Mouse (Mus musculus) heart, postnatal 4 days (tissue): ENCODE data around the gene Rdh13. TPM values are rescaled to one million over a fixed set of nuclear protein-coding genes. Genes with fewer than 3 reads are reported as not detected.

Experiments
- DNase-seq: peaks from one replicate; pipeline ENCODE4 v3.0.0; 2021
- total RNA-seq, 2 experiments: library from RNA; stranded (reverse); gene quantifications; 2 replicates each; pipeline ENCODE4 v1.2.3; 2021

The Rdh13 gene
- 10 to 100 TPM; 30.4 to 36.4 TPM for total RNA-seq

DNA sequence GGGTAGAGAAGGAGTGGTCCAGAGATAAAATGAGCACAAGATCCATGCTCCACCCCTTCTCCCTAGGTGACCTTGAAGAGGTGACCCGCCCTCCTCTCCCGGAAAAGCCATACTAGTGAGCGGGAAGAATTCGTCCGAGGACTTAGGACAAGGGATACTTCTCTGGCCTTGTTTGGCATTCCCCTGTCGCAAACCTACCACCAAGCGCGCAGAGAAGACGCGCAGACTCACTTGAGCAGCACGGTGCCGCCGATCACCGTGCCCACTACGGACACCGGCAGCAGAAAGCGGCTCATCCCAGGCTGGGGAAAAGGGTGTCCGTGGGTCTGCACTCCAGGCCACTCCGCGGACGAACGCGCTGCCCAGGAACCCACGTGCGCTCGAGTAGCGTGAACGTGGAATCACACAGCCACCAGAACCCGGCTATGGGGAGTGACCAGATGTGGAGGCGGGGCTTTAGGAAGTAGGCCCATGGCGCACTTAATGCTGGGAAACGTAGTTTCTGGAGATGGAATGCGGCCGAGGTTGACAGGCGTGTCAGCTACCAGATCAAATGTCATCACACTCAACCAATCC is at the start of gene Rdh13:
Rdh13 (minus strand) TSS at position 434 of the 576 bp plus-strand sequence.
- DNase-seq = peak; percentile 90

DNA sequence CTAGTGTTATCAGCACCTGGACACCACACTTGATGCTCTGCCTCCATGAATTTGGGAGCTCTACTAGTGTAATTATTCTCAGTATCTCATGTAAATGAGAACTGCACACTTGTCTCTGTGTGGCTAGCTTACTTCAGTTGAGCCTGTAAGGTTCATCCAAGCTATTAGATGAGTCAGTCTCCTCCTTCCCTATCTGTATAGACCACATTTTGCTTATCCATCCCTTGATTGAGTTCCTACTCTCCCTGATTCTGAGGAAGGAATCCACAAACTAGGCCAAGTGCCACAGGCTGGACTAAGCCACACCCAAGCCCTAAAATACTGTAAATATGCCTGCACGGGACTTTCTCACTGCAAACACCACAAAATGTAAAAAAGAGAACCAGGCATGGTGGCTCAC is 48.5 kb upstream of the Rdh13 start:
- DNase-seq = no peak

DNA sequence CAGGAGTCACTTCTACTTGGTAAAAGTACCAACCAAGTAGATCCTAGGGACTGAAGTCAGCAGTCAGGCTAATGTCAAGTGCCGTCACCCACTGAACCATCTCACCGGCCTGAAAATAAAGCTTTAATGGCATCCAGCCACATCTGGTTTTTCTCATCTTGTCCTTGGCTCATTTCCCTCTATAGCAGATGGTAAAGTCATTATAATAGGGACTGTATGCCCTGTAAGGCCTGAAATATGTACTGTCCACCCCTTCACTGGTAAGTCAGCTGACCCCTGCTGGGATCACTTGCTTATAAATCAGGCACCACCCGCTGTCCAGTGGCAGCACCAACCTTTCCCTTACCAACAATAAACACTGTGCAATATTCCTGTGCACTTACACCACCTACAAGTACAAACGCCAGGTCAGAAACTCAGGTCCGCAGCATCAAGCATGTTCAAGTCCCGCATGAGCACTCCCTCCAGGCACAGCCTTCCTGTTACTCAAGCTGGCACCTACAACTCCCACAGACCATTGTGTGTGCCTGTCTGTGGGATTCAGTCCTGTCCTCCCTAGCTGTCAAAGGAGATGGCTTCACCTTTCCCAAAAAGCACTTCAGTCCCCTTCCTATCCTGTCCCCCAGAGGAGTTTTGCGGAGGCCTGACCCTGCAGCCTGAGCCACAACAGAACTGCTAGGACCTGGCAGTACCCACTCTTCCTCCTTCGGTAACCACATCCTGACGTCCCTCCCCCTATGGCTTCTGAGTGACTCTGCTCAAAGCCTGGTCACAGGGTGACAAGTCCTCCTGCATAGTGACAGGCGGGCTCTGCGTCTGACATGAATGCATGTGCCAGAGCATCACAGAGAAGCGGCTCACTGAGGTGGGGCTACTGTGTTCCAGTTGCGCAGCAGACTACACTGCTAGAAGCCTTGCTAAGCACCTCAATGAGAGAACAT is 47.1 kb upstream of the Rdh13 start:
- no peak for DNase-seq

DNA sequence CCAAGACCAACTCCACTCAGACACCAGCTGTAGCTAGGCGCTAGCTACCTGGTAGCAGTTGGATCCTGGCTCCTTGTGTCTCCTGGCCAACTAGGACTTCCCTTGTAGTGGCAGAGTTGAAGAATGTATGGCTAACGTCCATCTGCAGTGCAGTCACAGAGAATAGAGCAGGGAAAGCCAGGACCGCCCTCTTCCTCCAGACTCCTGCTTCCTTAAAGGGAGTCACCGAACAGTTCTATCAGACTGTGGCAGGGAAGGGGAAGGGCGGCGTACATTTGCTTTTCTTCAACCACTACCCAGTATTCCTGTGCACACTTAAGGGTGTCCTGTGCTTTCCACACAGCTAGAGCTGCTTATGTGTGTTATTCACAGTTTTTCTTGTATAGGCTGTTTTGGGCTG is 45.9 kb upstream of the Rdh13 start:
- peak; percentile 61 for DNase-seq

DNA sequence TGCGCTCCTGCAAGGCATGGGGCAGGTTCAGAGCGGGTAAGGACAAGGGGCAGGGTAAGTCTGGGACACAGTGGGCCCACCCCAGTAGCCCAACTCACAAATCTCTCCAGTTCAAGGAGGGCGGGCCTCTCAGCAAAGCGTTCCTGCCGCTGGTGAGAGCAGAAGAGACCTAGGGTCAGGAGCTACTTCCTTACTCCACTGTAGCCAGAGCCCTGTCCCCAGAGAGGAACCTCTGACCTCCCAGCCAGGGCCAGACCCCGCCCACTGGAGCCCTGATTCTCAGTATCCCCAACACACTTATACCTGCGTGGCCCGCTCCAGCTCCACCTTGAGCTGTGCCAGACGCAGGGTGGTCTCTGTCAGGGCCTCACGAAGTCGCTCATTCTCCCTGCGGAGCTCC is 36.8 kb upstream of the Rdh13 start:
- DNase-seq = no peak

DNA sequence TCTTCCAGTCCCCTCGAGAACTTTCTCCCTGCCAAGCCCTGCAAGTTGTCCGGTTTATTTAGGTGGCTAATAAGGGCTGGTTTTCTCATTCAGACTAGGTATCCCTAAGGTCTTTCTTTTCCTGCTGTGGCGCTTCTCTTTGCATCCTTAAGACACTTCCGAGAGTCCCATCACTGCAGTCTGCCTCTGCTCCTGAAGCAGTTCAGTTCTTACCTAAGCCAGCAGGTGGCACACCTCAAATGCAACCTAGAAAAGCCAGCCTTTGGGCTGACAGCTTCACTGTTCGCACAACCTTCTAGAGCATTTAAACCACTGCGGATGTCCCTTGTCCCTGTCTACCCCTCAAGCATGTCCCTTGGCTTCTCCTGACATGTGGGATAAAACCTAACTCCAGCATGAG is 34.2 kb upstream of the Rdh13 start:
- peak; percentile 68 for DNase-seq

DNA sequence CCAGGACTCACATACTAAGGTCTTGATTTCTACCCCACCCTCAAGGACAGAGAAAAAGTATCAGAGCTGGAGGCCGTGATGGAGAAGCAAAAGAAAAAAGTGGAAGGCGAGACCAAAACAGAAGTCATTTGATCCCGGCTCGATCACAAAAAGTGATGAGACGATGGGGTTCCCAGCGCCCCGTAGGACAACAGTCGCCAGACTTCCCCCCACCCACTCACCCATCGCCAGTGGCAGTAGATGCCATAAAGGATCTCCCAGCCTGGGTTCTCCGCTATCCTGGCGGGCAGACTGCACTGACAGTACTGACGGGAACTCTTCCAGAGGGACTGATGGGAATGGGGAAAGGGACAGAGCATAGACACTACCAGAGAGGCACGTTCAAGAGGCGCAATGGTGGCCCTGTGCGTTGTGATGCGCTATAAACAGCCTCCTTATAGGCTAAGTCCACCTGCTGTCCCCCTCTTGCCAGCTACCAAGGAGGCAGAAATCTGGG is 33.4 kb upstream of the Rdh13 start:
- no peak for DNase-seq

DNA sequence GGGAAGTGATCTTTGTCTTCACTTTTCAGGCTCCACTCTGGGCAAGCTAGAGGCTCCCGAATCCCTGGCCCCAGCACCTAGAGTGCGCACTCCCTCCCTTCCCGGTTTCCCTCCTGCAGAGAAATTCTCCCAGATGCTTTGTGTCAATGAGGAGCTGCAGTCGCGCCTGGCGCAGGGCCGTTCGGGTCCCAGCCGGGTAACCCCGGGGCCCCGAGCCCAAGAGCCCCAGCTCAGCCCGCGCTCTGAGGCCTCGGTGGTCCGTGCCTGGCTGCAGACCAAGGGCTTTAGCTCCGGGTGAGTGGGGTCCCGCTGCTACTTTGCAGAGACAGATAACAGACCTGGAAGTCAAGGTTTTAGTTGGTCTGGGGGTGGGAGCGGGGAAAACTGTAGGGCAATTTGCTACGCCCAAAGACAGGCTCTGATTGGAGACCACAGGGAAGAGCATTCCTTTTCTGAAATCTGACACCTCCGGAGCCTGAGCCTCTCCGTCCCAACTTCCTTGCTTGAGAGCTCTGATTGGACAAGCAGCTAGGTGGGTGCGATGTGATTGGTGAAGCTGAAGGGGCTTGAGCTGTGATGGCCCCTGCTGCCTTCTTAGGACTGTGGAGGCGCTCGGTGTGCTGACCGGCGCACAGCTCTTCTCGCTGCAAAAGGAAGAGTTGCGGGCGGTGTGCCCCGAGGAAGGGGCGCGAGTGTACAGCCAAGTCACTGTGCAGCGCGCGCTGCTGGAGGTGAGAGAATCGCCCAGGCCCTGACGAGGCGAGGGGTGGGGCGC is 32.8 kb upstream of the Rdh13 start:
- peak; percentile 83 for DNase-seq

DNA sequence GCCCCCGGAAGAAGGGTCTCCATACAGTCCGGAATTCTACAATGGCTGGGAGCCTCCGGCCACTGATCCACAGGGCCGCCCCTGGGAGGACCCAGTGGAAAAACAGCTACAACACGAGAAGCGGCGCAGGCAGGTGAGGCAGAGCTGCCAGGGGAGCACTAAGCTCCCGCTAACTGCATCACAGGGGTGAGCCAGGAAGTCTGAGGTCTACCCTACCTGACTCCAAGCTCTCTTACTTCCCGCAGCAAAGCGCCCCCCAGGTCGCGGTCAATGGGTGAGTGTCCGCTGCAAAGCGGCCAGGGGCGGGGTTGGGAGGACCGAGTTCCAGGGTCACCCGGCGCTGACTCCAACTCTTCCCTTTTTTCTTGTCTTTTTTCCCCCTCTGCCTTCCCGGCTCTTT is 28.5 kb upstream of the Rdh13 start:
- no peak for DNase-seq

DNA sequence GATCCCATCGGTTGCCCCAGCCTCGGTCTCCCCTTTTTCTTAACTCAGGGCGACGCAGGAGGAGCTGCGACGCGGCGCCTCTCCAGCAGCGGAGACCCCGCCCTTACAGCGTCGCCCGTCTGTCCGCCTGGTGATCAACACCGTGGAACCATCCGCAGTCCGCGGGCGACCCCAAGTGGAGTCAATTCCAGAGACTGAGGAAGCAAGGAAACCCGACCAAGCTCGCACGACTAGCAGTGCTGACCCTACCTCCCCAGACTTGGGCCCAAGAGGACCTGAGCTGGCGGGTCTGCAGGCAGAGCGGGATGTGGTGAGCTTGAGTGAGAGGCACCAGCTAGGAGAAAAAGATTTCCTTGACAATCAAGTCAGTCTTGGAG is 25.7 kb upstream of the Rdh13 start:
- DNase-seq = peak; percentile 90

DNA sequence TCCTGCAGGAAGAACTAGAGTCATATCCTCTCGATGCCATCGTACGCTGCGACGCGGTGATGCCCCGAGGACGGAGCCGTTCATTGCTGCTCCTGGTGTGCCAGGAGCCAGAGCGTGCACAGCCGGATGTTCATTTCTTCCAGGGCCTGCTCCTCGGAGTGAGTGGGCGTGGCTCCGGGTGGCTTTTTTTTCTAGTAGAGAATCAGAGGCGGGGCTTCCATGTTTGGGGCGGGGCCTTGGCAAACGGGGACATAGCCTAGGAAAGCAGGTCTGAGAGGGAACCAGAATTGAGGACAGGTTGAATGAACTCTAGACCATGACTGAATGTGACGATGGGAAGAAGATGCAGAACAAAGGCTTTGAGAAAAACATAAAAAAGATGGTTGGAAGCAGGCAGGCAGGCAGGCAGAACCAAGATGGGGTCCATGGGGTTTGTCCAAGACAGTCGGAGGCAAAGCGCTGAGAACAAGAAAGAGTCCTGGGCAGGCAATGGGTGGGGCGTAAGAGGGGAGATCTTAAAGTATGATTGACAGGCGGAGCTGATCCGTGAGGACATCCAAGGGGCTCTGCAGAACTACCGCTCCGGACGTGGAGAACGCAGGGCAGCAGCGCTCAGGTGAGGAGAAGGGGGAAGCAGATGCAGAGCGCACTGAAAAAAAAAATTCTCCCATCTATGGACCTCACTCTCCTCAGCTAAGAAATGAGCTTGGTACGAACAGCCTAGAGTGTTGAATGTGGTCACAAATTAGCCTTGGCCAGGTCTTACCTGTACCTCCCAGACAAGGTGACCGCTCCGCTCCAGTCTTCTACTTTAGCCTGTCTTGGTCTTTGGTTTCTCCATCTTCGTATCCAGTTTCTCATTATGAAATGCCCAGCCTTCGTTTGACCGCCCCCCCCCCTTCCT is 25.1 kb upstream of the Rdh13 start:
- DNase-seq = peak; percentile 68

DNA sequence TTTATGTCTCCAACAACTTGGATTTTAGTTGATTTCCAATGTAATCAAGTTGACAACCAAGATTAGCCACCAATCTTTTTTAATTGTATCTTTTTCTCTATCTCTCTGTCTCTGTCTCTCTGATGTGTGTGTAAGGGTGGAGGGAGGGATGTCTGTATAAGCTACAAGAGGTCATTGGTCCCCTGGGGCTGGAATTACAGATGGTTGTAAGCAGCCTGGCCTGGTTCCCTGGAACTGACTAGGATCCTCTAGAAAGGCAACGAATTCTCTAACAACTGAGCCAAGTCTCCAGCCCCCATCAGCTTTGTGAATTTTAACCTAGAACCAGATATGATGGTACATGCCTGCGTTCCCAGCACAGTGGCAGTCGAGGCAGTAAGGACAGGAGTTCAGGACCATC is 22.4 kb upstream of the Rdh13 start:
- DNase-seq = no peak

DNA sequence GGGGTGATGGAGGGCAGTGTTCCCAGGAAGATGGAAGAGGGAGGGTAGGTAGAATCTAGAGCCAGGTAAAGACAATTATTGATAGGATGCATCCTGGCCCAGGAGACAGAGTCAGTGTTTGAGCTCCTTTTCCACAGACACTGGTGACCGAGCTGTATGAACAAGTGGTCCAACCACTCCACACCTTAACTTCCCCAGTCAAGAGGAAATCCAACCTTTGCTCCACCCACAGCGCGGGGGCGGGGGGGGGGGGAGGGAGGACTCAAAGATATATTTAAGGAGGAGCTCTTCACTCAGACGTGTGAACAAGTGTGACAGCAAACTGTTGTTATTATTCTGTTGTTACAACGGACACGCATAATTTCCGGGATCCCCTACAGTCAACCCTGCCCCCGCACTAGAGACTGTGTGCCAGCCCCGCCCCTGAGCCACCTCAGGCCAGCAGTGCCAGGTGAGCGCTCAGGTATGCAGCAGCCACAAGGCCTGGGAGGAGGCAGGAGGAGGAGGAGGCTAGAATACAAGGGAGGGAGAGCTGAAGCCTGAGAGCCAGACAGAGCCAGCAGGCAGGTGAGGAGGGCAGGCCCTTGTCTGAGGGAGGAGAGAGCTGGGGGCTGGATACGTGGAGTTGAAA is 18.9 kb upstream of the Rdh13 start:
- DNase-seq = no peak

DNA sequence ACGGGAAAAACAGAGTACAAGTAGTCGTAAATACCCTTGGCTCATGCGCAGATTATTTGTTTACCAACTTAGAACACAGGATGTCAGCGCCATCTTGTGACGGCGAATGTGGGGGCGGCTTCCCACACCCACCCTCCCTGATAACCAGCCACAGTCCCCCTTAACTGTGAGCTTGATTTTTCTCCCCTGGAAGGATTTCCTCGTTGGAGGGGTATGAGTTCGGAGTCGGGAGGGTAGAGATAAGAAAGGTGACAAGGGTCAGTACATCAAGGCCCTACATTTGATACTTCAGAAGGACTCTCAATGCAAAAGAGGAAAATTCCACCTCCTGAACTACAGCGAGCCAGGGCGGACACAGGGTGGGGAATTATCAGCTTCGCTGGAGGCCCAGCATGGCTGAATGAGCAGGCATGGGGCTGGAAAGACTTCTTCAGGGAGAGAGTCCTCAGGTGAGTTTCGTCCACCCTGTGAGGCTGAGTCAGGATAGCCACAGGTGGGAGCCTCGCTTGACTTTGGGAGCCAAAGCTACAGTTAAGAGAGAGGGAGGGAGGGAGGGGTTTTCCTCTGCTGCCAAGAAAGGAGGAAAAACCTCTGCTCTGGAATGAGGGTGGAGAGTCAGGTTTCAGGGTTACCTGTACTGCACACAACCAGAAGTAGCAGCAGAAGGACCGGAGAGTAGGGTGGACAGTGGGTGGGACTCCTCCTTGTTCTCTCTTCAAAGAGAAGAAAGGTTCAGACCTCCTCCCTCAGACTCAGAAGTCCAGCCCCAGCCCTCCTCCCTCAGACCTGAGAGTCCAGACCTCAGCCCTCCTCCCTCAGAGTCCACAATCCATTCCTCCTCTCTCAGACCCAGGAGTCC is 15.4 kb upstream of the Rdh13 start, which contains the start of gene Eps8l1:
Eps8l1 (plus strand) TSS at position 99 of the 859 bp plus-strand sequence.
- DNase-seq = no peak

DNA sequence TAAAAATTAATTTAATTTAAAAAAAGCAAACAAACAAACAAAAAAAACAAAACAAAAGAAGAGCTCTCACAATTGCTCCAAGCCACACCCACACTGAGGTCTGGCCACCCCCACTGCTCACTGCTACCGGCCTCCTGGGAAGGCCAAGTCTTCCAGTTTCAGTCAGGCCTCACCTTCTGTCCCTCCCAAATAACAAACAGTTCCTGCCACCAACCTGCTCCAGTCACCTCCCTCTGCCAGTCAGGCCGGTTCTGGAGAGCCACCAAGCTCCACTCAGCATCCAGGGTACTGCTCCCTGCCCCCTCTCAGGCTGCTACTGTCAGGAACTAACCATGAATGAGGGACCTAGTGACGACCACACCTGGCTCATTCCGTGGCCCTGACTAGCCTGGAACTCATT is 7.2 kb upstream of the Rdh13 start:
- no peak for DNase-seq

DNA sequence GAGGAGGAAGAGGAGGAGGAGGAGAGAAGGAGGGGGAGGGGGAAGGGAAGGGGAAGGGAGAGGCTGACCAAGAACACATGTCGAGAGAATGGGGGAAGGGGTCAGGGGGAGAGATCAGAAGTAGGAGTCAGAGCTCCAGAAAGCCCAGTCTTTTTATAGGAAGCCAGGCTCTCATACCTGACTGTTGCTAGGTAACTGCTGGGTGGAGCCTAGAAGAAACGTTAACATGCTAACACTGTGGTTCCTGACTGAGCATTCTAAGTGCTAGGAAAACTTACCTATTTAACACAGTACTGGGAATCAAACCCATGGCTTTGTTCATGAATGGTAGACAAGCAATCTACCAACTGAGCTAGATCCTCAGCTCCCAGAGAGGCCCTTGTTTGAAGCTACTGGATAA is 3.8 kb upstream of the Rdh13 start:
- DNase-seq = no peak

DNA sequence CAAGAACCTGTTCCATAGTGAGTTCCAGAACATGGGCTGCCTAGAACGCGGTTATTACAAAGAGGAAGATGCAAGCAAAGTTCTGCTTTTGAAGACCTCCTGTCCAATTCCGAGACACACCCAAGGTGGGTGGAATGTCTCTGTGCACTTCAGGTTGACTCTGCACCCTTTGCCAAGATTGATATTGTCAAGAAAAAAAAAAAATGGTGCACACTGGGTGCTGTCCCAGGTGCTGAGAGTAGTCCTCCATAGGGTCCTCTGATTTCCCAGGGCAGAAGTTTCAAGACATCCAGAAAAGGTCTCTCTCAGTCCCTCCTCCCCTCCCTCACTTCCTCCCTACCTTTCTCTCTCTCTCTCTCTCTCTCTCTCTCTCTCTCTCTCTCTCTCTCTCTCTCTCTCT is 3.0 kb upstream of the Rdh13 start:
- DNase-seq = no peak

DNA sequence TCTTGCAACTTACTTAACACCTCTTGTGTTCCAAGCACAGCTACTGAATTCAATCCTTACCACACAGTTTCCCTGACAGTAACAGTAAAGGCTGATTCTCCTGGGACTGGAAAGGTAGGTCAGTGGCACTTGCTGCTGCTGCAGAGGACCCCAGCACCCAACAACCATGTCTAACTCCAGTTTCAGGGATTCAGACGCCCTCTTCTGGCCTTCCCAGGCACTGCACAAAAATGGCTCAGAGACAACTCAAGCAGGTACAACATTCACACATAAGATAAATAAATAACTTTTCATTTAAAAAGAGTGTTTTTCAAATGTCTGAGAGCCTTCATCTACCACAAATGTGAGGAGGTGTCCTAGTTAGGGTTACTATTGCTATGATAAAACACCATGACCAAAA is 1.7 kb upstream of the Rdh13 start:
- no peak for DNase-seq

DNA sequence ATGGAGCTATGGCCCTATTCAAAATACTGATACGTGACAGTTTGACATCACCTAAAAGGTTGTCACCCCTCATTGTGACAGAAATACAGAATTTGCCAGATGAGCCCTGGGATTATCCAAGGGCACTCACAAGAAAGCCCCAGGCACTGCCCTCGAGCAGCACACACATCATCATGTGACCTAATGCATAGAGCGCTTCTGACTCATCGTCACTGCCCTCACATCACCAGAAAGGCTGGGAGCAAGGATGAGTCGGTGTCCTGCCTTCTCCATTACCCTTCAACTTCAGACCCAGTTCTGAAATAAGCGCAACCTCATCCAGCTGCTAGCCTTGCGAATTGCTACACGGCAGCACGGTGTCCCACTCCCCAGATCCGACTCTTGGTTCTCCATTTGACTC is 4.9 kb downstream of the Rdh13 start:
- no peak for DNase-seq

DNA sequence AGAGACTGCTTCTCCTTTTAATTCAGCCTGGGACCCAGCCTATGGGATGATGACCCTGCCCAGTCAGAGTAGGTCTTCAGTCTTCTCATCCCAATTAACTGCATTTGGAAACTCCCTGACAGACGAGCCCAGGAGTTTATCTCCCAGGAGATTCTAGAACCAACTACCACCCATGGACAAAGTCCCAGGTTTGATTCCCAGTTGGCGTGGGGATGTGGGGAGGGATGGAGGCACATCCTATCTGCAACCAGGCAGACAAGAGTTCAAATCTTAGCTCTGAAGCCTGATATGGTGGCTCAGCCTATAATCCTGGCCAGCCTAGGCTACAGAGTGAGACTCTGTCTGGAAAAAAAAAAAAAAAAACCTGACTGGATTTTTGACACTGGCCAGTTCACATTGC is 7.7 kb downstream of the Rdh13 start:
- DNase-seq = no peak

DNA sequence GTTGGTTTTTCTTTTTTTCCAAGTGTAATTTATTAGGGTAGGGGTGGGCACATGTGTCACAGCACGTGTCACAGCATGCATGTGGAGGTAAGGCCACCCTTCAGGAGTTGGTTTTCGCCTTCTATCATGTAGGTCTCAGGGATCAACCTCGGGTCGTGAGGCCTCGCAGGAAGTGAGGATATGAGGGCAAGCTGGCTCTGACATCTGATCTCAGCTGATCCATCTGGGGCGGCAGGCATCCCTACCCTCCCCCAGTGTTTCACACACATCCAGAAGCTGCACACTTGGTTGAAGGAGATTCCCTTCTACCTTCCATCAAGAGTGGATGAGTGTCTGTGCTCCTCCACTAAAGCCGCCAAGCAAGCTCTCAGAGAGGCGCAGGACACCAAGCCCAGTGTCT is 13.4 kb downstream of the Rdh13 start:
- DNase-seq = no peak
